Mouse (Mus musculus) spleen, postnatal 14 days (tissue): ENCODE data around the gene Myrip.
"Not testable (repeated sequence)": the region's sequence is repeated elsewhere in the genome, so short reads cannot be mapped to it uniquely, and the experiment has no call there.

Source experiments
- DNase-seq, 2 experiments: peaks; one replicate each; pipeline ENCODE4 v3.0.0; 2021 to 2022; ENCODE audit warnings: low spot score in 2 of 2

The Myrip gene

GRCm38 (mm10) chr9:120301213-120301612 lies at the start of gene Myrip:
Myrip (plus strand) TSS chr9:120301513.
- not testable (repeated sequence) for DNase-seq

DNA sequence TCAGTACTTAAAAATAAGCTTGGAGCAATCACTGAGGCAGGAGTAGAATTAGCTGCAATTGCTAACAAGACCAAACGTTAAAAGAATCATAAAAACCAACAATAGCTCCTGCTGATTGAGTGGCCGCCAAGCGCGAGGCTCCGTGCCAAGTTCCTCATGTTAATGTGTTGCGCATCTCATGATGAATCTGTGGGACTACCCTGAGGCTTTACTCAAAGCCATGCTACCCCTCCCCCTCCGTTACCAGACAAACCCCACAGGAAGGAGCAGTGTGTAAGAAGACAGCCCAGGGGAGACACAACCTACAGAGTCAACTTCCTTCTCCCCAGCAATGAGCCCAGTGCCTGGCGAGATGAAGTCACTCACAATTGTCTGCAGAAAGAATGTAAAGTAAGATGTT lies 41.5 kb upstream of the Myrip start:
- DNase-seq, result no peak

DNA sequence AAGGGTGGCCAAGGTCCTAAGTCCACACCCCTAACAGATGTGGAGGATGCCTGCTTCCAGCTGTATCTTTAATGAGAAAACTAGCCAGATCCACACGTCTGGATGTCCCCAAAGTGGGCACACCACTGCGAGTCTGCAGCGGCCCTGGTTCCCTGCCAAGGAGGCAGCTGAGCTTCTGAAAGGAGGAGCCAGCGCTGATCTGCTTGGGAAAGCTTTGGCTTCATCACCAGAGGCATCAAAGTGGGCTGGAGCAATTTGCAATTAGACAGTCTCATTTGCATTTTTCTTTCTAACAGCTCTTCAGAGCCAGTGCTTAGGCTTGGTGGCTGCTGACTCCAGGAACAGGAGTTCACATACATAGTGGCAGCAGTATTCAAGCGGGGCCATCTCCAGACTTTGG lies 37.3 kb upstream of the Myrip start:
- no peak for DNase-seq

DNA sequence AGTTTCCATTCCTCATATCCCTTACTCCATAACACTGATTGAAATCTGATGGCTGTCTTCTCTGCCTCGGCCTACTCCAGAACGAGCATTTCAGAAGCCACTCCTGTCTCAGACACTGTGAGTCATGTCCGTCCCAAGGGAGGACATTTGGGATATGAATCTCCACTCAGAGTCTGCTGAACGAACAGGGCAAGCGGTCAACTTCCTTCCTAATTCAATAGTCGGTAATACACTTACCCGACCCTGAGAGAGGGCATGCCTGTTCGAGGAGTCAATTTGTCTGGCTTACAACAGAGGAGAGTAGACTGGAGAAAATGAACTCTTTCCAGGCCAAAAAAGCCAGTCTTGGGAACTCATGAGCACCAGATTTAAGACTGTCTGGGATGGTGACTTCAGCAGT lies 28.2 kb upstream of the Myrip start:
- DNase-seq, result no peak

GRCm38 (mm10) chr9:120275226-120275625 lies 26.1 kb upstream of the Myrip start:
- no peak for DNase-seq

GRCm38 (mm10) chr9:120281147-120281546 lies 20.2 kb upstream of the Myrip start:
- no peak for DNase-seq

DNA sequence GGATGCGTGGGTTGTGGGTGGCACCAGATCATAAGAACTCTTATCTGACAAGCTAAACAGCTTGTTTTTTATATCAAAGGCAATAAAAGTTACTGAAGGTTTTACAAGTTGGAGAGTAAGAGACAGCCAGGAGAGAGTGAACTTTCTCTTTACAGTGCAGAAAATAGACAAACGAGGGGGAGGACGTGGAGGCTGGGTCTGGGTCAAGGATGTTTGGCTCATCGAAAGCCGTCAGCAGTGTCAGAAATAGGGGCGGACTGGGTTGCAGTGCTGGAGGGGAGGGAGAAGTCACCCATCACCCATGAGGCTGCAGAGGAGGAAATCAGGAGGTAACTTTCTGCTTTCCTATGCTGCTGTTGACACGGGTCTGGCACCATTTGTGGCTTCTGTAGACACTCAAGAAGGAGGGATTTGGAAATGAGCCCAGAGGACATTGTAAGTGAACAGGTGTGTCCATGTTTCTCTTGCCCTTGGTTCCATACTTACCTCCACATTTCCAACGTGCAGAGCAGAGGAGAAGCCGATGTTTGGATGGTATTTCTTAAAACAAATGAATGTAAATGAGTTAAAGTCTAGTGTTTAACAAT lies 18.8 kb upstream of the Myrip start:
- no peak for DNase-seq

DNA sequence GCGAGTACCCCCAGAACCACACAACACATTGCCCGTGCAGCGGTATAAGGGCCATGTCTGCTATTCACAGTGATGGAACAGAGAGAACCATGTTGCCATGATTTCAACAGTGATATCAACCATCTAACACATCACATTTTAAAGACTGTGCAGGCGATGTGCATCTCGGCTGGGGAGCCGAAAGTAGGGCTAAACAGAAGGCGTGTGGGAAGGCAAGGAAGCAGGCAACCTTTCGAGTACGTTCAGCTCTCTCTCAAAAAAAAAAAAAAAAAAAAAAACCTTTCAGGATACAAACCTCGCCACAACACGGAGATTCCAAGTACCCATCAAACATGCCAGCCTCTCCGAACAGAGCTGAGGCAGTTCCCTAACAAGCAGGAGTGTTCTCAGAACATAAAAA lies 17.8 kb upstream of the Myrip start:
- no peak for DNase-seq

- no peak for DNase-seq
Measured at GRCm38 (mm10) chr9:120288011-120288410, 13.3 kb upstream of the Myrip start.

DNA sequence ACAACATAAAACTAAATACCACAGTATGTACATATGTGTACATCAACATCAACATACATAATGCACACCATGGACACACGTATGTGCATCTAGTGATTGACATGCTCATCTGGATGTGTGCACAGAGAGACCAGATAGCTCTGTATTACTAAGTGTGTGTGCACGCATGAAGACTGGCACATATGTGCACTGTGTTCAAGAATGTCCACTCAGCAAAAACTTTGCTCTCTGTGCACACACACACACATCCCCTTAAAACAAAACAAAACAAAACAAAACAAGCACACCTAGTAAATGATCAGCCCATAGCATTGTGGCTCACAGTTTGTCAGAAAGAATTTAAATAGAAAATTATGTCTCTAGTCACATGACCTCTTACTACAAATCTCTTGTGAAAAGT lies 10.9 kb upstream of the Myrip start:
- no peak for DNase-seq

GRCm38 (mm10) chr9:120292488-120292887 lies 8.8 kb upstream of the Myrip start:
- DNase-seq, result no peak

GRCm38 (mm10) chr9:120295527-120295926 lies 5.8 kb upstream of the Myrip start:
- no peak for DNase-seq

- no peak for DNase-seq
Measured at GRCm38 (mm10) chr9:120296938-120297337, 4.4 kb upstream of the Myrip start.

DNA sequence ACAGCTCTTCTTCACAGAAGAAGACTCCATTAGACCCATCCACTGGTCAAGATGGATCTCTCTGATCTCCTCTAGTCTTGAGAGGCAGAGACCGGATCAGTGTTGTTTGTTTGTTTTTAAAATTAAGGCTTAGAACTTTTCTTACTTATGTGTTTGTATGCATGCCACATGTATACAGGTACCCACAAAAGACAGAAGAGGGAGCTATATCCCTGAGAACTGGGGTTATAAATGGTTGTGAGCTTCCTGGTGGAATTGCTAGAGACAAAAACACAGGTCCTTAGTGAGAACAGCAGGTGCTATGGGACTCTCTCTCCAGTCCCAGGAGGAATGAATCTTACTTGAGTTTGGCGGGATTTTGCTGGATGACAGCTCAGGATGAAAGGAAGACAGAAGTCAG lies 1.9 kb upstream of the Myrip start:
- DNase-seq, result no peak

GRCm38 (mm10) chr9:120302980-120303452 lies 1.7 kb downstream of the Myrip start:
- no peak for DNase-seq

DNA sequence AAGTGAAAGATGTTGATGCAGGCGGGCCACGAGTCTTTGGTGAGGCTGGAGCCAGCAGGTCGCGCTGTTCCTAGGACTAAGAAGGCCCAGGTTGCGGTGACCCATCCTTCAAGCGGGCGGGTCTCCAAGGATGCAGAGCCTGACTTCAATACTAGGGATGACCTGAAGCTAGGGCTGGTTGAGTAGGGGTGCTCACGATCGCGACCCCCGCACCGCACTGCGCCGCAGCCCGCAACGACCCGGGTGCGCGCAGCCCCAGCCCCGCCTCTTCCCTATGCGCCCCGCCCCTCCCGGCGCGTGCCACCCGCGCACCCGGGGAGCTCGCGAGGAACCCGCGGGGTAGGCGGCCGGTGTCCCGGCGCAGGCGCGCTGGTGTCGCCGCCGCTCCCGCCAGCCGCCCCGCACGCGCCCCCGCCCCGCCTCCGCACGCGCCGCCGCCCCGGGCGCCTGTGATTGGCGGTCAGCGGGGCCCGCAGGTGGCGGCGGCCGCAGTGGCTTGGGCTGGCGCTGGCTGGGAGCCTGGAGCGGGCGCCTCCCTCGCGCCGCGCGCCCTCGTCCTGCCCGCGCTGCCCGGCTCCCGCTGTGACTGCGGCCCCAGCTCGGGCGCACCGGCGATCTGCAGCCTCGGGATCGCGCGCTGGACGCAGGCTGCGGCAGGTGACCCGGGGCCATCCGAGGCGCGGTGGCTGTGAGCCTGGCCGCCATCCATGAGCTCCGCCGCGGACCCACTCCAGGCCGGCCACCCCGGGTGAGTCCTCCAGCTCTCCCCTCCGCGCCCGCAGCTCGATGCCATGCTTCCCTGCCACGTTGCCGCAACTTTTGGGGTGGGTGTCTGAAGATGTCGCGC lies 2.4 kb downstream of the Myrip start:
- DNase-seq, result no peak

GRCm38 (mm10) chr9:120304300-120305137 lies 3.2 kb downstream of the Myrip start:
- DNase-seq, result no peak

DNA sequence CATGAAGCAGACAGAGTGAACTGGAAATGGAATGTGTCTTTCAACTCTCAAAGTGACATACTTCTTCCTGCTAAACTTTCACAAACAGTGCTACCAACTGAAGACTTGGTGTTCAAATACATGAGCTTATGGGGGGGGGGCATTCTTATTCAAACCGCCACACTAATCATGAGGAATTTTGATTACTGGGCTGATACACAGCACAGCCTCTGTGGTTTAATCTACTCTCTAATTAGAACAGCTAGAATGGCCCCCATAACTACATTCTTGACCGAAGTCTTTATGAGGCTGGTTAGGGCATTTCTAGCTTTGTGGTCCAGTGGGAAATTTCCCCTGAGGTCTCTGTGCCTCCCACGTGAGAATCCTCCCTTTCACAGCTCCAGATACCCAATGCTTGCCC lies 13.9 kb downstream of the Myrip start:
- DNase-seq, result no peak

GRCm38 (mm10) chr9:120319099-120319498 lies 17.8 kb downstream of the Myrip start:
- DNase-seq, result no peak

DNA sequence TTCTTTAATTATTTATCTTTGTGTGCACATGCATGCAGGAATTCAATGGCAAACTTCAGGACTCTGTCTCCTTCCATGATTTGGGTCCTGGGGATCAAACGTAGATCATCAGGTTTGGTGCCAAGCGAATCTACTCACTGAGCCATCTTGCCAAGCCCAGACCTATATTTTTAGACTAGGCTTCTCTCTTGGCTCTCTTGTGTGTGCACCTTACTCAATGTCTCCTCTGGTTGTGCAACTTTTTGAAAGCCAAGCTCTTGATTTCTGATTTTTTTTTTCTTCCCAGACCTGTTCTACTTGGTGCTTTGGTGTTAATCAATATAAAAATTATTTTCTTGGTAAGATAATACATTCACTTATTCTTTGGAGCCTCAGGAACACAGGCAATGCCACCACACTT lies 19.3 kb downstream of the Myrip start:
- no peak for DNase-seq

GRCm38 (mm10) chr9:120322702-120323426 lies 21.6 kb downstream of the Myrip start:
- DNase-seq, result no peak

GRCm38 (mm10) chr9:120331048-120331447 lies 29.7 kb downstream of the Myrip start:
- DNase-seq, result not testable (repeated sequence)
